Mouse (Mus musculus) c-Kit-positive CD71-negative TER-119-negative erythroid progenitor cells, embryonic 14.5 days (primary cell): ENCODE data around the gene Cfap61.

Source experiments
- DNase-seq: peaks from one replicate; pipeline ENCODE4 v3.0.0-alpha.2; 2013; ENCODE audit warnings: low read depth

Cfap61 gene

DNA sequence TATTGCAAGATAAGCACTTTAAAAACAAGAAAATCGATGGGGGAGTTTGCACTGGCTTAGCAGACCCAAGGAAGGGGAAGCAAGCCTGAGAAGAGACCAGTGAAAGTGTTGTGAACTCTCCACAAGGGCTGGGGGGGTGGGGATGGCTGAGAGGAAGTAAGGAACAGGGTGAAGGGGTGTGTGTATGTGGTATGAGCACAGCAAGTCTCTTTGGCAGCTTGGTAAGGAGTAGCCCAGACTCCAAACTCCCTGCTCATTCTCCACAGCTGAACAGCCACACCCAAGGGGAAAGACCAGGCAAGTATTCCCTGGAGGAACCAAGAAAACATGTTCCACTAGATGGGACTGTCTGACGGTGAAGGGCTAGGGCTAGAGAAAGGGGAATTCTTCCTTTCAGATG lies 76.2 kb downstream of the Cfap61 start:
- DNase-seq = peak; percentile 24

DNA sequence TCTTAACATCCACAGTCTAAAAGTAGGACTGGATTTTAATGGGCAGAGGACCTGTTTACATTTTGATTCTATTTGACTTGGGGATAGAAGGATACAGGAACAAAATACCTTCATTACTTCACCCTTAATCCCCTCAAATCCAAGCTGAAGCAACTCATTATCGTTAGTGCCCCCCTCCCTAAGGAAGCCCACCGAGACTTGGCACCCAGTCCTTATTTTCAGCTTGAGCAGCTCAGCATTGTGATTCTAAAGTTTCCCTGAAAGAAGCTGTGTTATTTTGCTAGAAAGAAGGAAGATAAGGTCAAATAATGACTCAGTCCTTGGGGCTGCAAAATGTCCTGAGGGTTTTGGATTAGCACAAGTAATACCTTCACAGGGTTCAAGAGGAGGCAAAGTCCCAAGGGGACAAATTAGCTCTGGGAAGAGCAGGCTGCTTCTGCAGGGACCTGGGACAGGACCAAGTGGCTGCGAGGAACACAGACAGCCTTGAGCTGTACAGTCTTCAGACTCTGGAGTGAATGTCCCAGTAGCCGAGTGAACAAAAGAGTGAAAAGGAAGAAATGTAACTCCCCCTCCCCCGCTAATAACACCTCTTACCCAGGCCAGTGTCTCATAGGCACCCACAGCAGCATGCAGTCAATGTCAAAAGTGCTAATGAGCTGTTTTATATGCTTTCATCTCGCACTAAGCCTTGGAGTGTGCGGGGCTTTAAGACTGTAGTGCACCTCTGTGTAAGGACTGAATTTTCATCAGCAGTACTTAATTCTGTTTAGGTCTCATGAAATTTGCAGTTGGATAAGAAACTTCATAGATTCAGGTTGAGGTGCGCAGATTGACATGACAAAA lies 81.0 kb downstream of the Cfap61 start:
- no peak for DNase-seq

DNA sequence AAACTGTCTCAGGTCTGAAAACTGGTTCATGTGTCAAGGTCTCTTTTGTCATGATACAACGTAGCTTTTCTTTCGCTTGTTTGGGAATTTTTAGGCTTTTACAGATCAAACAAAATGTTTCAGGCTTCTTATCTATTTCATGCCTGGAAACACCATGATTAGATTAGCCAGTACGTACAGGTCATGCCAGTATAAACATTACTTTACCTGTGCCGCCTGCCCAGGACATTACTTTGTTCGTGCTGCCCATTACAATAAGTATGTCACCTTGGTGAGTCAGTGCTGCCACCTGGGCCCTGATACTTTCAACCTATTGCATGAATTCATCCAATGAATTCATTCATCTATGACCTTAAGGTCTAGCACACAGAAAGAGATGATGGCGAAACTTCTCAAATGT lies 88.3 kb downstream of the Cfap61 start:
- DNase-seq = no peak

DNA sequence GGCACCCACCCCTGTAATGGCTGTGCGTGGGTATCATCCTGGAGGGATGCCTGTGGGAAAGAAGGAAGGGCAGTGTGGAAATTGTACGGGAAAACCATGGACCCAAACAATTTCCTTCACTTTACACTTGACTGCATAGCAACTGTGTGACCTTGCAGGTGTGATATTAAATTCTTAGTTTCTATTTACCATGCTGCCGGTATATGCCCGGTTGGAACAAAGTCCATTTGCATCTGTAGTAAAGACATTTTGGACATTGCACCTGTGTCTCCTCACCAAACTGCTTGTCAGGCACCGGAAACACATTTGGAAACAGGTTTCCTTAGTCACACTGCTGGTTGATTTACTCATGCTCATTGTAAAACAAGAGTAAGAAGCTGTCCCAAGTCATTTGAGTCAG lies 109.1 kb downstream of the Cfap61 start:
- DNase-seq = no peak

DNA sequence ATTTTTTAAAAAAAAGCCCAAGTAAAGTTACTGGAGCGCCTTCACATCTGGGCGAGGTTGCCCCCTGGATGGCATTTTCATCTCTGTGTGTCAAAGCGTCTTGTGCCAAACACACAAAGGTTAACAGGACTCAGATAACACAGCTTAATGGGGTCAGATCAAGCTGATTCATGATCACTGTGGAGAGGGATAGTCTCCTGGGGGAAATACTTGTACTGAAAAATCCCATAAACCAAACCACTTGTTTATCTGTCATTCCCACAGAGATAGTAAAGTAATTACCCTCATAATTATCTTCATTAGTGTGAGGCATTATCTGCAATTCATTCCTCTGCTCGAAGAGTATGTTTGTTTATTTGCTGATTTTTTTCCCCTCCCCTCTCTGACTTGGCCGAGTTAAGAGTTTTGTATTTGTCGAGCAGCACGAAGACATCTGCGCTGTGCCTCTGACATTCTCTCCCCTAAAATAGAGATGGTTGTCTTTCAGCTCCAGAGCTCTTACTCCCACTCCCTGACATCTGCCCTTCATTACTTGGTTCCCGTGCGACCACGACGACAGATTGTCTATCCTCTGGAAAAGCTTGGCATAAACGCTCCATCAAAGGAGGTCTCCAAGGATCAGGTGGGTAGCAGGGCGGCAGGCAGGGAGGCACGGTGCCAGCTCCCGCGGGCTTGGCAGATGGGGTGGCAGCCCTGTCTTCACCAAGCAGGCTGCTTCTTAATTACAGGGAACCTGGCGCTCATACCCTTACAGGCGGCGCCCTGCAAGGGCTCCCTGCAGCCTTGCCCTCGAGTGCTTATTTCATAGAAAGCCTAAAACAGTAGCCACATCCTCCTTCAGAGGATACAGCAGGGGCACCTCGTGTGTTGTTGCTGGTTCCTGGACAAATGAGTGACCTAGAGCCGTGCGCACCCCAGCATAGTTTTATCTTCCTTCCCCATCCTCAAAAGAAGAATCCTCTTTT lies 110.6 kb downstream of the Cfap61 start:
- no peak for DNase-seq

DNA sequence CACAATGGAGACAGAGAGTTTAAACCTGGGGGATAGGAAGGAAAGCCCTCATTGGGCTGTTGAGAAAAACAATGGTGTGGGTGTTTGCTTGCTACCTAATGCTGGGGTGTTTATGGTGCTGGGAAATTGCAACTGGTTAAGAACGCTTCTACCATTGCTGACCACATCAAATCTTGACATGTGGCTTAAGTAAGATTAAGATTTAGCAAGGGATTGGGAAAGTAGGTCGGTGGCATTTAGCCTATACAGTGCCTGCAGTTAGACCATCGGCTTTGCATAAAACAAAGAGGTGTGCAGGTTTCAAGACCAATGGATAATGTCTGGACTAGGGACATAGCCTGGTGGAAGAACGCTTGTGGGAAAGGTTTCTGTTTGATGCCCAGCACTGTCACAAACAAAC lies 113.1 kb downstream of the Cfap61 start:
- DNase-seq = no peak

DNA sequence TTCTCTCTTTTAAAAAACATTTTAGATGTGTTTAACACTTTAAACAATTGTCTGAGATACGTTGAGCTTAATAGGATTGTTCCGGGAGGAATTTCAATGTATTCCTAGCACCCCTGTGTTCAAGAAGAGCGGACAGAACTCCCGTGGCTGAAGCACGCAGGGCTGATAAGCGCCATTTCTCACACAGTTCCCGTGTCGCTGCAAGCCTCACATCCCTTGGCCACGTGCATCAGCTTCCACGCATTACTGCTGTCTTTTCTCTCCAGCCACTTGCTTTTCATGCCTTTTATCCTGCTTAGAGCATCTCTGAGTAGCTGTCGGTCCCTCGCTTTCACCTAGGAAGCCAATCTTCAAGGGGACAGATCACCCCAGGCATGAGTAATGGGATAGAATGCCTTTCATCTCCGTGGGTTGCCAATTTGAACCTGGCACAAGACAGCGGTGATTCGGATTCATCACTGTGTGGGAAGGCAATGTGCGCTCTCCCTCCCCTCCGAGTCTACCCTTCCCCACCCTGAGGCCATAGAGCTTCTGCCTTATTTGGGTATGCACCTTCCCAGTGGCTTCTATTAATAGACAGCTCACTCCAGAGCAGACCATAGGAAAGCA lies 113.7 kb downstream of the Cfap61 start:
- DNase-seq = no peak

DNA sequence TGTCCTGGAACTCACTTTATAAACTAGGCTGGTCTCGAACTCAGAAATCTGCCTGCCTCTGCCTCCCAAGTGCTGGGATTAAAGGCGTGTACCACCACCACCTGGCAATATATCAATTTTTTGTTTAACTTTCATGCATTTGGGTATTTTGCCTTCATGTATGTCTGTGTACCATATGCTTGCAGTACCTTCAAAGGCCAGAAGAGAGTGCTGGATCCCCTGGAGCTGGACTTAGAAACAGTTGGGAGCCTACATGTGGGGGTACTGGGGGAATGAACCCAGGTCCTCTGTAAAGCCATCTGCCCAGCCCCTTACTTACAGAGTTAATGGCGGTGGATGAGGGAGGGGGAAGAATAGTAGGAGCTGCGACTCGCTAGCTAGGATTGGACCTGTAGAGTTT lies 114.8 kb downstream of the Cfap61 start:
- no peak for DNase-seq

DNA sequence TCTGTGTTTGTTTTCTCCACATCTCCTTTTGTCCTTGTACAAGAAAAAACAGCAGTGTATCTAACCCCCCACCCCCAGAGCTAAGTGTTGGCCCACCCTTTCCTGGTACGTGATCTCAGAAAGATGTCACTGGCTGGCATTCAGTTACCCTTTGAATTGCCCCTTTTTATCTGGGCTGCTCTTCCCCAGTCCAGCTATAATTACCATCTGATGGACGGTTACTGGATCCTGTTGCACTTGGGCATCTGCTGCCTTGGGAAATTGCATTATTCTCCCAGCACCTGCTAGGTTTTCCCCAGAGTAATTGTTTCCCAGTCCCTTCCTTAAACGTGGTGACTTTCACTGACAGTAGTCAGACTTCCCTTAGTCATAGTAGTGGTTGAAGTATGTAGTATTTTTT lies 115.5 kb downstream of the Cfap61 start:
- DNase-seq = no peak

DNA sequence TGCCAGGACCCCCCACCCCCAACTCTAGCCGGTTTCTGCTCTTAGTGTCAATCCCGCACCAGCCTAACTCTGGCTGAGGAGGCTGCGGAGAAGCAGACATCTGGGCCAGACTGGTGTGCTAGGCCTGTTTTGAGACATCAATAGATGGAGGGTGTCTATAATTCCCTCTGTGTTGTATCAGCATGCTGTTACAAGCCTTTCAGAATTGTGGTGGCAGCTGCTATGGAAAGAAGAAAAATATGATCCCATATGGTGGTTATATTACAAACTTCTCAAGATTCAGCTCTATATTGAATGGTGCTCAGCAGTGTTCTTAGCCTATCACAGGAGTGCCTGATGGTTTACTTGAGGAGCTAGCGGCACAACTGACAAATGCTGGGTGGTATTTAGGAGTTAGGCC lies 116.8 kb downstream of the Cfap61 start:
- no peak for DNase-seq

DNA sequence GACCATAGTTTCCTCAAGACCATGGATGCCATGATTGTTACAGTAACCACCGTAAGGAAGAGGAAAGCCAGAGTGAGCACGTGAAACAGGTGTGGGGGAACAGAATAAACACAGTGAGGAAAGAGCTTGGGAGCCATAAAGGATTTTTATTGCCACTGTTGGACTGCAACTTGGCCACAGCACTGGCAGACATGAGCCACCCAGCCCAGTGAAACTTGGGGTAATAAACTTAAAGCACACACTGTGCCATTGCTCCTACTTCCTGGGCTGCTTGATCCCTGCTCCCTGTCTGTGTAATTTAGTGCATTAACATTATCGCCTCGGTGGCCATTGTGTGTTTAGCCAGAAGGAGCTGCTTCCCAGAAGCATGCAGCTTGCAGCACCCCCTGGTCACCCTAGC lies 122.5 kb downstream of the Cfap61 start:
- DNase-seq = no peak

DNA sequence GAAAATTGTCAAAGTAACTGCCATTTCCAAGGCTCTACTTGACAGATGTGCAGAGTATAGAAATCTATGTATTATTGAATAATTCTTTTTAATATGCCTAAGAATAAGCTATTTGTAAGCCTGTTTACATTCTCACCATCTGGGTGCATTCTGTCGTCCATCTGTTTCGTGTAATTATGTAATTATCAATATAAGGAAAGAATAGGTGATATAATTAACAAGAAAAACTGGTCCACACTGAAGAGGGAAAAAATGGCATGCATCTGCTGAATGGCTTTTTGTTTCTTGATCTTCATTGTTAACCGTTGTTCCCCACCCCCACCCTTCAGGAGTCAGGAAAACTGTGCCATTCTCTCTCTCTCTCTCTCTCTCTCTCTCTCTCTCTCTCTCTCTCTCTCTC lies 124.2 kb downstream of the Cfap61 start:
- DNase-seq = no peak

DNA sequence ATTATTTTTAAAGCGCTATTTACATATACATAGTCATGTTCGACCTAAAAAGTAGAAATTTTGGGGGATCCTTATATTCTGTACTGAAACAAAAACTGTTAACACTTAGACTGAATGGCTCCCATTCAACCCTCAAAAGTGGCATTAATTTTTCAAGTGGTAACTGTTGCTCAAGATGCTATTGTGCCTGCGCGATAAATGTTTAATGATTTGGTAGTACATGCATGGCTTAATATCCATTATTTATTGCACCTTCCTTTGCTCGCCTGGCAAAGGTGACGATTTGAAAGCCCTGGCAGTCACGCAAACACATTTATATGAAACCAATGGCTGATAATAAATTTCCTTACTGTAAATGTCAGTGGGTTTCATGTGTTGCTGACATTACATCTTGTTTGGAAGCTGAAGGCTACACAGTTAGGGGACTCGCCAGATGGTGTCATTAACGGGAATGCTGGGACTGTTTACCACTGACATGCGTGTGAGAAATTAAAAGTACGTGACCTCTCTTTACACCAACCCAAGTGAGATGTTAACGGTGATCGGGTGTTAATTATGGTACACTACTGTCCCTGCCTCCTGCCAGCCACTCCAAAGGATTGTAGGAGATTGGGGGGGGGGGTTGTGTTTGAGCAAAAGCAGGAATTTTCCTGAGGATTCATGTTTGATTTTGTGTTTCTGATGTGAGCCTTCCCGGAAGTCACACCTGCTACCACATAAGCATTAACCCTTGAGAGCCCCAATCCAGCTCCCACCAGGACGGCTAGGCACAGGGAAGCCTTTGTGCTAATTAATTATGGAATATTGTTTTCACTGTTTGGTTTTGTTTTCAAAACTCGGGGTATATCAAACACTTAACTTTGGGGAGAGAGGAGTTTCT lies 127.1 kb downstream of the Cfap61 start:
- no peak for DNase-seq

DNA sequence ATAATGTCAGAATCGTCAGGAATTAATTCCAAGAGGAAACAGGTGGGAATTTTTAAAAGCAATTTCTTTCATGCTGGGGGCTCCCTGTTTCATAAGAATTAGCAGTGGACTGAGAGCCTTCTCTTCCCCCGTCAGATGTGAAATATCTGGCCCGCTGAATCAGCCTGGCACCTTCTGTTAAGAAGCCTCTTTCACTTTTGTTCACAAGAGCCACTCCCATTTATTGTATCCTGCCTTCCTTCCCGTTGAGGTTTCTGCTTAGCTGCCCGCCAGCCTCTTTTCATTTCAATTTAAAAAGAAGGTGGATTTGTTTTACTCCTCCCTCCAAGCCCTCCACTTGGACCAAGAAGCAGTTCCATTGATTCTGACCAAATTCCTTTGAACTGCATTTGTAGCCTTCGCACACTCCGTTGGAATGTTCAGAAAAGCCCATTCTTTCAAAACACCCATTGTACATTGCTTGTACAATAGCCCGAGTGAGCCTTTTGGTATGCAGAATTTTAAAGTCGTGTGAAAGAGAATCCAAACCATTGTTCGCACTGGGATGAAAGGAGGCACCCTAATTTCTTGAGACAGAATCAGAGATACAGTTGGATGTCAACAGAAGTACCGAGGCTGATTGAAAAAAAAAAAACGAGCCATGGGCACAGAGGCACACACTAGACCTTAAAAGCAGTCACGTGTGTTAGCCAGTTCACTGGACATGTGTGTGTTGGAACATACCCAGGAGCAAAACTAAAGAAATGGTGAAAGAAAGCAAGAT lies 127.9 kb downstream of the Cfap61 start:
- DNase-seq = no peak

DNA sequence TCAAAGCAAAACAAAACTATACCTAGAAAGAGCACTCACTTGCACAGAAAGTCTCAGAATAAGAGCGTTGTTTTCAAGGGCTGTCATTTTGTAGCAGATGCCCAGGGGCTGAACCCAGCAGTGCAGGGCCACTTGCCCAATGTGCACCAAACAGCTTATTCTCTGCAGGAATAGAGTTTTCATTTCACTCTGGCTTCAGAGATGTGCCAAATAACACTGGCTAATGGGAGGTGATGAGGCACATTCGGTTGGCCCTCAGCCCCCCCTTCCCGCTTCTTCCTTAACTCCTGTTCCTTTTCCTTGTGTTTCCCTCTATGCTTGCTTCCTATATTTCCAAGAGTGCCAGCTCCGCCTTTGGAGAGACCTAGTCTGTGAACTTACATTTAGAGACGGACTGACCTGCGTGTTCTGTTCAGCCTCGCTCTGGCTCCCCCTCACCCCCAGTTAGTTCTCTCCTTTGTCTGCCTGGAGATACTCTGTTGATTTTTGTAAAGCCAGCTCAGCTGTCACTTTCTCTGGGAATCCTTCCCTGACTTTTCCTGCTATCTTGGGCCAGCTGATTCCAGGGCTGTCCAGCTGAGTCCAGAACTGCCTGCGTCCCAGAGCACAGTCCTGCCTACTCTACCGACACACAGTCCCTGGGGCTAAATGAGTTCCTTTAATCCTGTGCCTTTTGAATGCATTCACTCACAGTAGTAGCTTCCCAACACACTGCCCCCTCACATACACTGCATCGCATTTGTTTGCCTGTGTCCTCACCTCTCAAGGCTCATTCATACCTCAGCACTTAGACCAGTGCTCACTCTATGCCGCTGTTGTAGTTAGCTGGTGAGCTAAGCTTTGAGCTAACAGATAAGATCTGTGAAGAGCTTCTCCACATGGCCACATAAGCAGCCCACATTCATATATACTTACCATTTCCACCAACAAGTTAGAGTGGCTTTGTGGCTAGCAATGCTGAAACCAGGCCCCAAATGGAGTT lies 128.8 kb downstream of the Cfap61 start:
- DNase-seq = no peak

DNA sequence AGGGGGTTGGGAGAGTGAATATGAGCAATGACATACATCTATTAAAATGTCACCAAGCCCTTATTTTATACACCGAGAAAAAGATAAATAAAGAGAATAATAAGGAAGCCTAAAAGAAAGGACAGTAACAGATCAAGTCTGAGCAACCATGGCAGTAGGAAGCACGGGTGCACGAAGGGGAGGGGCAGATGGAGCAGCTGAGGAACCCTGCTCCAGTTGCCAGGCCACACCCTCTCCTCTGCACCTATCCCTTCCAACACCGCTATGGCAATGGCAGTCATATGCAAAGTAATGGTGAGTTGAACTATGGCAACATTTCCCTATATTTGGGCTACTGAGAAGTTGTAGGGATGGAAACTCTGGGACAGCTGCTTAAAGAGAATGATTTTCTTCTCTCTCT lies 132.8 kb downstream of the Cfap61 start:
- no peak for DNase-seq

DNA sequence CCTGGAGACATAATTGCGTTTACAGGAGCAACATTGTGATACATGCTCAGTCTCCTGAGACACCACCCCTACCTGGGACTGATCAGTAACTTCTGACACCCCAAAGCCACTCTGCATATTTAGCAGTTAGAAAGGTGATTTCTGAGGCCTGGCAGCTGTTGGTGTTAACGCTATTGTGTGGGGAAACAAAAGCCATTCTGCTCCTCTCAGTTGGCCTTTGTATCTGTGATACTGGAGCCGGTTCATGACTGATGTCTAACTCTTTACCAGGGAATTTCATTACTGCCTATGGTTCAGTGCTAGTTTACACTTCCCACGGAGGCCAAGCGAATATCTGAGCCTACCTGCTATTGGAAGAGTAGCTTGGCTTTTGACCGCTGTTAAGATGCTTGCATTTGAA lies 138.7 kb downstream of the Cfap61 start:
- DNase-seq = no peak

DNA sequence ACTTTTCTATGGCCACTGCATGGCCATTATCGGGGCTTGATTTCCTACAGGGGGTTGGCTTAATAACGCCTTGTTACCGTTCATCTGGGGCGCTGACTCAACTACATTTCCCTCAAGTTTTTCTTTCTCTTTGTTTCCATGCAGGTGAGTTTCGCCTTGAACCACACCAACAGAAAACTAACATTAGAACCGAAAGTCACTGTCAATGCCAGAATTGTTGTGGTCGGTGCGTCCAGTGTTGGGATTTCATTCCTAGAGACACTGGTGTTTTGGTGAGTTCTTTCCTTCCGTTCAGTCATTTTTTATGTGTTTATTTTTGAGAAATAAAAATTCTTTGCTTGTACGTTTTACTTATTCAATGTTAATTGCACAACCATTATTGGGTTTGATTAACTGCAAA lies 142.5 kb downstream of the Cfap61 start:
- no peak for DNase-seq

DNA sequence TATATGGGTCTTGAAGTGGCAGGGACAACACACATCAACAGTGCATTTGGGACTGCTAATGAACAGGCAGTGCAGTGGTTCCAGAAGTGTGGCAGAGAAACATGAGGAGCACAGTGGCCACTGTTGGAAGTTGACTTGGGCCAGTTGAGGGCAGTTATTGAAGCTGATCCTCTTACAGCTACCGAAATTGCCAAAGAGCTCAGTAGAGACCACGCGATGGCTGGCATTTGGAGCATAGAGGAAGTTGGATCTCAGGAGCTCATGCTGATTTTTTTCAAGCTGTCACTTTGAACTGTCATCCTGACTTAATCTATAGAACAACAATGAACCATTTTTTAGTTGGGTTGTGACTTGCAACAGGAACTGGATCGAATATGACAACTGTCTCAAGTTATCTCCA lies 145.7 kb downstream of the Cfap61 start:
- no peak for DNase-seq
